Mouse (Mus musculus) cerebellum, adult 9-10 months (tissue): ENCODE measurements around the gene Jak1.

ENCODE experiments used
- DNase-seq: peaks from one replicate; pipeline ENCODE4 v3.0.0; 2022

Gene Jak1

GRCm38 (mm10) chr4:101236797-101237196 is 28.3 kb downstream of the Jak1 start:
- no peak for DNase-seq

GRCm38 (mm10) chr4:101235964-101236363 is 29.1 kb downstream of the Jak1 start:
- DNase-seq = no peak

GRCm38 (mm10) chr4:101234753-101235152 is 30.3 kb downstream of the Jak1 start:
- no peak for DNase-seq

GRCm38 (mm10) chr4:101234332-101234731 is 30.8 kb downstream of the Jak1 start:
- DNase-seq = peak; percentile 31

GRCm38 (mm10) chr4:101230621-101231020 is 34.5 kb downstream of the Jak1 start:
- no peak for DNase-seq

GRCm38 (mm10) chr4:101227398-101227797 is 37.7 kb downstream of the Jak1 start:
- no peak for DNase-seq

GRCm38 (mm10) chr4:101225984-101226383 is 39.1 kb downstream of the Jak1 start:
- no peak for DNase-seq

- no peak for DNase-seq
Observed at GRCm38 (mm10) chr4:101220946-101221345, 44.1 kb downstream of the Jak1 start.

GRCm38 (mm10) chr4:101219839-101220238 is 45.2 kb downstream of the Jak1 start:
- peak; percentile 40 for DNase-seq

GRCm38 (mm10) chr4:101217026-101217540 is 48.0 kb downstream of the Jak1 start:
- no peak for DNase-seq

- no peak for DNase-seq
Observed at GRCm38 (mm10) chr4:101216286-101216685, 48.8 kb downstream of the Jak1 start.

- no peak for DNase-seq
Observed at GRCm38 (mm10) chr4:101213477-101213876, 51.6 kb downstream of the Jak1 start.

GRCm38 (mm10) chr4:101207492-101207891 is 57.6 kb downstream of the Jak1 start:
- DNase-seq = no peak

- no peak for DNase-seq
Observed at GRCm38 (mm10) chr4:101203518-101203917, 61.6 kb downstream of the Jak1 start.

GRCm38 (mm10) chr4:101202626-101203025 is 62.5 kb downstream of the Jak1 start:
- DNase-seq = no peak

- DNase-seq = no peak
Observed at GRCm38 (mm10) chr4:101199433-101200081, 65.5 kb downstream of the Jak1 start.

- DNase-seq = peak; percentile 91
Observed at GRCm38 (mm10) chr4:101198333-101198732, 66.7 kb downstream of the Jak1 start.

- peak; percentile 25 for DNase-seq
Observed at GRCm38 (mm10) chr4:101197421-101198170, 67.5 kb downstream of the Jak1 start.

- DNase-seq = no peak
Observed at GRCm38 (mm10) chr4:101196407-101196806, 68.7 kb downstream of the Jak1 start.

- DNase-seq = no peak
Observed at GRCm38 (mm10) chr4:101194170-101194569, 70.9 kb downstream of the Jak1 start.

- no peak for DNase-seq
Observed at GRCm38 (mm10) chr4:101192241-101192976, 72.7 kb downstream of the Jak1 start.

GRCm38 (mm10) chr4:101187381-101187780 is 77.7 kb downstream of the Jak1 start:
- DNase-seq = no peak

GRCm38 (mm10) chr4:101186591-101186990 is 78.5 kb downstream of the Jak1 start:
- no peak for DNase-seq

GRCm38 (mm10) chr4:101185216-101185615 is 79.9 kb downstream of the Jak1 start:
- DNase-seq = no peak
